Mouse (Mus musculus): ENCODE data around the gene Sox6. TPM values are rescaled to one million over a fixed set of nuclear protein-coding genes. Genes with fewer than 3 reads are reported as not detected.
A peak's percentile ranks its signal among the peaks of the same experiment; 100 is the strongest.

The Sox6 gene
- polyA plus RNA-seq, 1 experiment from 2014 or later = 31.7 TPM

DNA sequence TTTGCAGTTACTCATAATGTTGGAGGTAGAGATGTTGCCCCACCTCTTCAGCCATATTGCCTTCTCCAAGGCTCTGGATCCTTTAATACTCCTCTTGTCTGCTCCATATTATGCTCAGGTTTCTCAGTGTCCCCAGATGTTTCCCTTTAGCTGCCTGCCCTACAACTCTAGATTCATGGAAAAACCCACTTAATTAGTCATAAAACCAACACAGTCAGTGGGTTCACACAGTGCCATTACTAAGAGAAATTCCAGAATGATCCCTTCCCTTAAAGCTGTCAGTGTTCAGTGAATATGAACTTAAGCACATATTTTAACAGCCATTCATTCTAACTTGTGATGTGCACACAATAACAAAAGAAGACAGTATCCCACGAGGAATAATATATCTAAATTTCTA lies 101.7 kb downstream of the Sox6 start:
- Histone ChIP-seq H3K9ac (no peak overlapping the region), H3K4me3 (no peak overlapping the region), H3K4me2 (no peak overlapping the region), H3K27ac (replicated peaks) (no peak overlapping the region), H3K36me3 (no peaks in the 10 kb centered on the region), H3K27me3 (no peaks in the 10 kb centered on the region), H3K9me3 (no peaks in the 10 kb centered on the region), H3K4me1 (replicated peaks) (no peaks in the 10 kb centered on the region)
- 77% methylated on average over 1 of the region's 1 CpGs for WGBS
- ATAC-seq (ENCODE audit: low FRiP score, low read depth) = no peak

DNA sequence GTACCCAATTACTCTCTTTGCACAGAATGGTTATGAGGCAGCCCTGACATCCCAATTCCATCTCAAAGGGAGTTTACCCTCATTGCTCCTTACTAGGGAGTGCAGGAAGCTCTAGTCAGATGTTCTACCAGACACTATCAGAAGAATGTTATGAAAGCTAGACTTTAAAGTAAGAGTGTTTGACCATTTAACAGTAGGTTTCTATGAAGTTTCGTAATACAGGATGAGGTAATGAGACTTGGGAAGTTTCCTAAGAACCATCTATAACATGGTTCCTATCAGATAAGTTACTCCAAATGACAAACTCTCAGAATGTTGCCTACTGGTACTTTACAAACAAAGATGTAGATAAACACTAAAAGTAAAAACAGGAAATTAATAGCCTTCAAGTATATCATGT lies 123.3 kb downstream of the Sox6 start:
- H3K4me1 ChIP-seq (replicated peaks) = peaks cover 5% of the 10 kb centered on the region; the same call in 1 of the 2 replicates
- WGBS = 96% methylated on average over 1 of the region's 1 CpGs
- H3K9ac ChIP-seq = no peak overlapping the region
- no peak overlapping the region for H3K4me2 ChIP-seq
- no peak overlapping the region for H3K4me3 ChIP-seq
- H3K27me3 ChIP-seq = no peaks in the 10 kb centered on the region
- no peaks in the 10 kb centered on the region for H3K9me3 ChIP-seq
- no peak overlapping the region for H3K27ac ChIP-seq (replicated peaks)
- no peak for ATAC-seq (ENCODE audit: low FRiP score, low read depth)
- no peaks in the 10 kb centered on the region for H3K36me3 ChIP-seq

DNA sequence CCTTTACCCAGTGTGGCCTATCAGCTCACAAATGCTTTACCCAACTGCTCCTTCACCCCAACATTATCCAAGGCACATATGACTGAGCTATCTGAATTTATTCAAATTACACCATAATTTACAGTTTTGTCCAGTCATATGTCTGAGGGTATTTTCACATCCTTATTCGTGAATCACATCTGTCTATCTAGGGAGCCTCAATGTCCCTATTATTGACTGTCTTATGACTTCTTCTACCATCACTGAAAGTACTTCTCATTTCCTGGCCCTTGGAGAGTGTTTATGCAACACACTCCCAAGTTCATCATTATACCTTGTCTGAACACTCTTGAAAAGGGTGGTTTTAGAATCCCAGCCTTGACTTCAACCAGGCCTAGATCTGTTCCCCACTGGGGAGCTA lies 128.3 kb downstream of the Sox6 start:
- no peak for ATAC-seq (ENCODE audit: low FRiP score, low read depth)
- no peak overlapping the region for H3K4me2 ChIP-seq
- 93% methylated on average over 1 of the region's 1 CpGs for WGBS

DNA sequence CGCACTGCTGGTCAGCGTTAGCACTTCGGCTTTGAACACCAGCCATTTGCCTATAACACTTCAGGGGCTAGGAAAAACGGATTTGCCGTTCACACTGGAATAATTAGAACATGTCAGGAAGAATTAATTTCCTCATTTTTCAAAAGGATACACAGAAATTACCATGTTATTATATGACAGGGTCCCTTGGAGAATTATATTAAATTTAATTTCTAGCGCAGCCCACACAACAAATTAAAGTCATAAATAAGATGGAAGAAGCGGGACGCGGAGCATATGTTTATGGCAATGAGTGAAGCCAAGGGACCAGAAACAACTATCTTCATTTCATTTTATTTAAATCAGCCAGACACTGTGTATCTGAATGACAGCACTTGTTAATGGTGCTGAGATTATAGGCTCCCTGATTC lies 133.8 kb downstream of the Sox6 start:
- Histone ChIP-seq H3K27me3 (peaks cover 2% of the 10 kb centered on the region; the same call in 1 of the 2 replicates), H3K4me3 (no peak overlapping the region), H3K9ac (no peak overlapping the region), H3K27ac (replicated peaks) (no peak overlapping the region), H3K9me3 (no peaks in the 10 kb centered on the region), H3K4me2 (peak overlapping the region; percentile 1; the same call in 1 of the 2 replicates), H3K4me1 (replicated peaks) (peaks cover 20% of the 10 kb centered on the region), H3K36me3 (no peaks in the 10 kb centered on the region)
- 39% methylated on average over 9 of the region's 9 CpGs for WGBS
- peak; percentile 61; the same call in 1 of the 2 replicates for ATAC-seq (ENCODE audit: low FRiP score, low read depth)

More for the DNA sequence above, 128.3 kb downstream of the Sox6 start:
- Histone ChIP-seq H3K27me3 (peaks cover 2% of the 10 kb centered on the region; the same call in 1 of the 2 replicates), H3K4me1 (replicated peaks) (0 out of 2 replicates have a peak, but pooled peaks cover 3% of the 10 kb centered on the region), H3K27ac (replicated peaks) (no peak overlapping the region), H3K9me3 (no peaks in the 10 kb centered on the region), H3K9ac (no peak overlapping the region), H3K36me3 (no peaks in the 10 kb centered on the region), H3K4me3 (no peak overlapping the region)

DNA sequence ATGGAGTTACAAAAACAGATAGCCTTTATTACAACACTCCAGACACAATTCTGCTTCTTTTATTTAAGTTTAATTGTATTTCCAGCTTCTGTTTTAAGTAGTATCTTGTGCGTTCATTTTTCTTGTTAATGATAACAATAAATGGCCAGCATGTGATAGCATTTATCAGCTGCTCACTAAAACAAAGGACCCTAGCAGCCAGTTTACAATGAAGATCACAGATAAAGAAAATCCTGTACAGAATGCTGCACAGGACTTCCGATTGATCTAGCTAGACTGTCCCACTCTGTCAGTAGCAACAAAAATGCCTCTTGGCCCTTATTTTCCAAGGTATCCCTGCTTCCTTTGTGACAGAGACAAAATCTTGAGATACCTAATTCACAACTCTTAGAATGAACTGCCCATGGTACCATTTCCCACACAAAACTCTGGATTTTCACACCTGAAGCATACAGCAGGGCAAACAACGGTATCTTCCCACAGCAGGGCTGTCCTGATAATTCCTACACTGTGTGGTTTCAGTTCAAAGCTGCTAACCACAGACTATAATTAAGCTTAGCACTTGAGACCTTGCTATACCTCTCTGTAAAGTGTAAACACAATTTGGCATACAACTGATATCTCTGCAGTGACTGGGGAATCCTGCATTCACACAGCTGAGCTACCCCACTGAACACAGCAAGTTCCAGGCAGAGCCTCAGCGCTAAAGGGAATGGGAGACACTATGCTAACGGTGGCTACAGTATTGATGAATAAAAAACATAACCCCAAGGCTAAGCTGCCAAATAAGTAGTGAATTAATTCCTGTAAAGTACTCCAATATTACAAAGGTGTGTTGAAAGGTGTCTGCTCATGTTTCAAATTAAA lies 134.4 kb downstream of the Sox6 start:
- ATAC-seq (ENCODE audit: low FRiP score, low read depth) = 0 out of 2 replicates have a peak, but pooled peaks have one; percentile 38
- 40% methylated on average over 5 of the region's 5 CpGs for WGBS
- Histone ChIP-seq H3K9ac (no peak overlapping the region), H3K27ac (replicated peaks) (no peak overlapping the region), H3K9me3 (no peaks in the 10 kb centered on the region), H3K4me3 (no peak overlapping the region), H3K4me1 (replicated peaks) (peaks cover 20% of the 10 kb centered on the region), H3K27me3 (no peaks in the 10 kb centered on the region), H3K36me3 (no peaks in the 10 kb centered on the region), H3K4me2 (peak overlapping the region; percentile 1; the same call in 1 of the 2 replicates)

DNA sequence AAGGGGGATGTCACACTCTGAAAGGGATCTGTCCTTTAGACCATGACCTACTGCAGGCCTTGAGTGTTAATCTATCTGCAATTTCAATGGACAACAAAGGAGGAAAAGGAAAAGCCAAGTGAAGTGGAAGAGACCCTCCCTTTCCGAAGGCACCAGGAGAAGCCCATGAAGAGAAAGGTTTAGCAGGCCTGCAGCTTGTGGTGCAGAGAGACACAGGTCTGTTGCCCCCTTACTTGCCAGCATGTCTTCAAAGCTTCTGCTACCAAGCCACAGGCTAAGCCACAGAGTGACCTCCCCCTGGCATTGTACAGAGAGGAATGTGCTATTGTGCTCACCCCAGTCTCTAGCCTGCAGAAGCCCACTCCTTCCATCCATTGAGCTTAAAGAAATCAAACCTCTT lies 135.2 kb downstream of the Sox6 start:
- no peak overlapping the region for H3K27ac ChIP-seq (replicated peaks)
- H3K27me3 ChIP-seq = no peaks in the 10 kb centered on the region
- no peak overlapping the region for H3K4me2 ChIP-seq
- no peaks in the 10 kb centered on the region for H3K9me3 ChIP-seq
- H3K4me1 ChIP-seq (replicated peaks) = peaks cover 20% of the 10 kb centered on the region
- H3K9ac ChIP-seq = no peak overlapping the region
- no peak for ATAC-seq (ENCODE audit: low FRiP score, low read depth)
- H3K4me3 ChIP-seq = no peak overlapping the region
- 20% methylated on average over 1 of the region's 1 CpGs for WGBS
- H3K36me3 ChIP-seq = no peaks in the 10 kb centered on the region

DNA sequence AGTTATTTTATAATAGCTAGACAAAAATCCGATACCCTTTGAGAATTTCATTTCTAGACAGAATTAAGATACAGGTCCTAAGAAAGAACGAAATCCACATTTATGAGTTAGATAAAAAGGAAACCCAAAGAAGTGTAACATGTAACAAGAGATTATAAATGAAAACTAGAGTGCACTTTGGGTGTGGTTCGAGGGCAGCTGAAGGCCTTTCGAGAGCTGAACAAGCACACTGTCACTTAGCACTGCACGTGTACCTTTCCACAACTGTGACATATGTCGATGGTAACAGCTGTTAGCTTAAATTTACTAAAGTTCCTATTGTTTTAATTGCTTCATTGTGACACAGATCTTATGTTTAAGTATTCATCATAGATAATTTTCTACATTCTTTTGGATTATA lies 142.8 kb downstream of the Sox6 start:
- no peaks in the 10 kb centered on the region for H3K9me3 ChIP-seq
- no peak overlapping the region for H3K9ac ChIP-seq
- no peaks in the 10 kb centered on the region for H3K36me3 ChIP-seq
- ATAC-seq (ENCODE audit: low FRiP score, low read depth) = no peak
- no peaks in the 10 kb centered on the region; the same call in 1 of the 2 replicates for H3K27me3 ChIP-seq
- no peak overlapping the region for H3K27ac ChIP-seq (replicated peaks)
- WGBS = 87% methylated on average over 6 of the region's 6 CpGs
- H3K4me3 ChIP-seq = no peak overlapping the region
- no peaks in the 10 kb centered on the region for H3K4me1 ChIP-seq (replicated peaks)
- no peak overlapping the region for H3K4me2 ChIP-seq

DNA sequence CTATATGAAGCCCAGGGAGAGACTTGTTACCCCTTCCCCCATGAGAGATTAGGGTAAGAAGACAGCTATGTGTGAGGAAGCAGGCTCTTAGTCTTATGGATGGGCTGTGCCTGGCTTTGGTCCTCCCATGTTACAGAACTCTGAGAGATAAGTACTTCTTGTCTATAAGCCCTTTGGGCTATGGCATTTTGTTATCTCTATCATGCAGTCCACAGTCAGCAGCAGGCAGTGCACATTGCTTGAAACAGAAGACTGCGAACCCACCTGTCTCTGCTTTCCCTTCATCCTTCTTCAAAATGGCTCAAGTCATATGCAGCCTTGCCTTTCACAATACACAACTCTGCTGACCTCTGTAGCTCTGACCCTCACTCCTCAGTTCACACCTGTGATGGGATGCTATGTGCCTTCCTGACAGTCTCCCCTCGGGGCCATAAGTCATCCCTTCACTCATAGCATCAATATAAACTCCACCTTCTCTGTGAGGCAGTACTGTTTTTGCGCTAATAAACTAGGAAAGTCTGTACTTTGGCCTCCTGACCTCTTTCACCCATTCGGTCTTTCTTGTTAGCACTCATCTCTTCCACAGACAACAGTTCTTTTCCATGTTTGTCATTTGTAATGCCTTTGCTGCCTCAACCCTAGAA lies 143.4 kb downstream of the Sox6 start:
- no peaks in the 10 kb centered on the region; the same call in 1 of the 2 replicates for H3K27me3 ChIP-seq
- H3K4me2 ChIP-seq = no peak overlapping the region
- no peaks in the 10 kb centered on the region for H3K36me3 ChIP-seq
- no peak overlapping the region for H3K27ac ChIP-seq (replicated peaks)
- H3K9ac ChIP-seq = no peak overlapping the region
- no peaks in the 10 kb centered on the region for H3K9me3 ChIP-seq
- no peaks in the 10 kb centered on the region for H3K4me1 ChIP-seq (replicated peaks)
- no peak for ATAC-seq (ENCODE audit: low FRiP score, low read depth)
- H3K4me3 ChIP-seq = no peak overlapping the region
- 88% methylated on average over 4 of the region's 4 CpGs for WGBS

DNA sequence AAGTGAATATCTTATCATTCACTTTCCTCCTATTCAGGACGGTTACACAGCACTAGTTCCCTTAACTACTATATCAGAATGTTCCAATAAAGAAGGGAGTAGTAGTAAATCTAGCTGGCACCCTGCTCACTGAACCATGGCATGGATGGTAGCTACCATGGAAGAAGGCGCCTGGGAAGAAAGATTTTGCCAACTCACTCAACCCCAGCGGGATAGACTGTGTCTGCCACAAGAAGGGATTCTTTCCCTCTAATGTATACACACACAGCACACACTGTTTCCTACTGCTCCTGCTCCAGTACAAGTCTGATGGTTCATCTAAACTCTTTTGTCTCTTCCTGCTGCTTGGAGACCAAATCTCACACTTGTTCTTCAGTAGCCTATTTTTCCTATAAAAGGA lies 147.1 kb downstream of the Sox6 start:
- 90% methylated on average over 3 of the region's 3 CpGs for whole genome bisulfite sequencing
- H3K4me3 ChIP-seq = no peak overlapping the region
- H3K4me1 ChIP-seq (replicated peaks) = no peaks in the 10 kb centered on the region
- H3K27ac ChIP-seq (replicated peaks) = no peak overlapping the region
- no peaks in the 10 kb centered on the region; the same call in 1 of the 2 replicates for H3K27me3 ChIP-seq
- H3K9ac ChIP-seq = no peak overlapping the region
- no peak overlapping the region for H3K4me2 ChIP-seq
- no peaks in the 10 kb centered on the region for H3K36me3 ChIP-seq
- no peak for ATAC-seq (ENCODE audit: low FRiP score, low read depth)
- H3K9me3 ChIP-seq = no peaks in the 10 kb centered on the region

DNA sequence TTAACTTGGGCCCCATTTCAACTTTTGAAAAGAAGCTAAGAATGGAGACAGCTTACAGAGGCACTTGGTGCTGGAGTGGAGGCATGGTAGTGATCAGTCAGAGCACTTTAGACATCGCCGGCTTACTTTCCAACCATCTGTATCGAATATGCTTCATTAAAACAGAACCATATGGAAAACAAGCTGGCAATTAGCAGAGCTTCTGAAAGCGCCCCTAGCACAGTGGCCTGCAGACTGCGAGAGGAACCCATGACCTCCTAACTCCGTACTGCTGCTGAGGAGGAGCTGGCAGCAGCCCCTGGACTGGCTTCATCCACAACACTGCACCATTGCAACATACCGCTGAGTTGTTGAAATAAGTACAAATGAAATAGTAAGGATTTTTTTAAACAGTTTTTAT lies 148.7 kb downstream of the Sox6 start:
- Histone ChIP-seq H3K27me3 (no peaks in the 10 kb centered on the region; the same call in 1 of the 2 replicates), H3K4me2 (no peak overlapping the region), H3K9me3 (no peaks in the 10 kb centered on the region), H3K4me1 (replicated peaks) (no peaks in the 10 kb centered on the region), H3K36me3 (no peaks in the 10 kb centered on the region), H3K27ac (replicated peaks) (no peak overlapping the region), H3K9ac (no peak overlapping the region), H3K4me3 (no peak overlapping the region)
- peak; percentile 19; the same call in 1 of the 2 replicates for ATAC-seq (ENCODE audit: low FRiP score, low read depth)
- 63% methylated on average over 7 of the region's 7 CpGs for WGBS

DNA sequence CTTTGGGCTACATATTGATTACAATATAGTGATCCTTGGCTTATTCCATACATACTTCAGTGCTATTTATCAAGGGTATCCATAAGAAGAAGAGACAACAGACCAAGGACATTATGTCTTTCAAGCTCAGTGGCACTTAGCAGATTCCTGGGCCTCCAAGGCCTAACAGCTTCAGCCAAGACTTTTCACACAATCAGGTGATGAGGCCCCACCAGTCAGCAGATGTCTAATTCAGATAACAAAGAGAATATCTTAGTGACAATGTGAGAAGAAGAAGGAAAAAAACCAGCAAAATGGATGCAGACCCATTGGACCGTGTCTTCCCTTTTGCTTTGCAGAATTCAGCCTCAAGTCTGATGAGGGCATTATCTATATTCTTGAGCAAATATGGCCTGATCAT lies 150.0 kb downstream of the Sox6 start:
- no peak overlapping the region for H3K4me3 ChIP-seq
- no peaks in the 10 kb centered on the region for H3K9me3 ChIP-seq
- H3K4me2 ChIP-seq = no peak overlapping the region
- 94% methylated on average over 1 of the region's 1 CpGs for WGBS
- no peak for ATAC-seq (ENCODE audit: low FRiP score, low read depth)
- H3K9ac ChIP-seq = no peak overlapping the region
- no peaks in the 10 kb centered on the region; the same call in 1 of the 2 replicates for H3K27me3 ChIP-seq
- H3K4me1 ChIP-seq (replicated peaks) = no peaks in the 10 kb centered on the region
- no peak overlapping the region for H3K27ac ChIP-seq (replicated peaks)
- H3K36me3 ChIP-seq = no peaks in the 10 kb centered on the region

DNA sequence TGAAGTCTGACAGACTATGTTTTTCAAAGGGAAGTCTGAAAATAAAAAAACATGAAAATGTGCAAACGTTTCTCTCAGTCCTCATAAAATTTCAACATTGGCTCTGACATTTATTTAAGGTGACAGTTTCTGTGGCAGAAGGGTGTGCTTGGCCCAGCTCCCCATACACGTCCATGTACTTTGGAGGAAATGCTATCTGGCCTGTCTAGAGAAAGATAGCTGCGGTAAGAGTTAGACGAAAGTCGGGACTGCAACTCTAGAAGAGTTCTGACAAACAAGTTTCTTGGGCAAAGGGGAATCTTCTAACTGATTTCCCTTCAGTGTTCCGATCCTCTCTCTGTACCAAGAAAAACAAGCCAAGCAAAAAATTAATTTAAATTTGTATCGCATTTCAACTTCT lies 150.5 kb downstream of the Sox6 start:
- H3K9ac ChIP-seq = no peak overlapping the region
- no peak overlapping the region for H3K27ac ChIP-seq (replicated peaks)
- no peaks in the 10 kb centered on the region for H3K4me1 ChIP-seq (replicated peaks)
- H3K9me3 ChIP-seq = no peaks in the 10 kb centered on the region
- H3K4me2 ChIP-seq = no peak overlapping the region
- H3K4me3 ChIP-seq = no peak overlapping the region
- WGBS = 91% methylated on average over 7 of the region's 7 CpGs
- H3K27me3 ChIP-seq = no peaks in the 10 kb centered on the region
- no peaks in the 10 kb centered on the region for H3K36me3 ChIP-seq
- no peak for ATAC-seq (ENCODE audit: low FRiP score, low read depth)

Data from hindbrain, embryonic 15.5 days (tissue).